Mouse (Mus musculus) erythroblast, embryonic 14.5 days (primary cell): ENCODE results near the gene Ddhd1.

Experiments used
- GATA1 ChIP-seq: IDR thresholded peaks from 2 replicates; pipeline ENCODE4 v1.6.1; 2012; ENCODE audit warnings: low read length, inconsistent platforms, mixed read lengths
- TAL1 ChIP-seq: IDR thresholded peaks from 3 replicates; pipeline ENCODE4 v1.6.1; 2012; ENCODE audit warnings: low read length, inconsistent platforms, mixed read lengths

GRCm38 (mm10) chr14:45548118-45548517 is 109.8 kb downstream of the Ddhd1 start:
- TF ChIP-seq TAL1 (no peak), GATA1 (no peak)
